Mouse (Mus musculus): ENCODE data around the gene Nfix.

- TF ChIP-seq EP300 (IDR thresholded peaks at IDR 0.05; ENCODE audit: low read depth) (no peak), CTCF (IDR thresholded peaks at IDR 0.05; ENCODE audit: low read depth) (no peak)
Measured at GRCm38 (mm10) chr8:84663483-84664327, 136.4 kb downstream of the Nfix start.

Data from liver, embryonic 14.5 days (tissue).